Mouse (Mus musculus) lung, postnatal 10 days (tissue): ENCODE measurements around the gene Tubgcp6.
A peak's percentile ranks its signal among the peaks of the same experiment; 100 is the strongest.

Source experiments
- DNase-seq: peaks from one replicate; pipeline ENCODE4 v3.0.0; 2021

The Tubgcp6 gene

GRCm38 (mm10) chr15:89122649-89123366 lies at the start of gene Tubgcp6:
Gene Tubgcp6 (minus strand): TSS chr15:89123112.
- DNase-seq: peak; percentile 97

- DNase-seq: no peak
These were observed 49.5 kb upstream of the Tubgcp6 start for GRCm38 (mm10) chr15:89172276-89172935.

GRCm38 (mm10) chr15:89171526-89172051 lies 48.7 kb upstream of the Tubgcp6 start:
- DNase-seq: no peak

GRCm38 (mm10) chr15:89170102-89170501 lies 47.2 kb upstream of the Tubgcp6 start:
- DNase-seq: peak; percentile 62

GRCm38 (mm10) chr15:89169431-89169830 lies 46.5 kb upstream of the Tubgcp6 start:
- DNase-seq: peak; percentile 94

- DNase-seq: no peak
These were observed 46.0 kb upstream of the Tubgcp6 start for GRCm38 (mm10) chr15:89168922-89169321.

GRCm38 (mm10) chr15:89165478-89165877 lies 42.6 kb upstream of the Tubgcp6 start:
- no peak for DNase-seq

GRCm38 (mm10) chr15:89161397-89161796 lies 38.5 kb upstream of the Tubgcp6 start:
- peak; percentile 52 for DNase-seq

GRCm38 (mm10) chr15:89158516-89158915 lies 35.6 kb upstream of the Tubgcp6 start:
- no peak for DNase-seq

GRCm38 (mm10) chr15:89157954-89158353 lies 35.0 kb upstream of the Tubgcp6 start:
- peak; percentile 84 for DNase-seq

GRCm38 (mm10) chr15:89152312-89152711 lies 29.4 kb upstream of the Tubgcp6 start:
- DNase-seq: no peak

GRCm38 (mm10) chr15:89150041-89150390 lies 27.1 kb upstream of the Tubgcp6 start:
- peak; percentile 44 for DNase-seq

GRCm38 (mm10) chr15:89149271-89150040 lies 26.5 kb upstream of the Tubgcp6 start, which contains the start of gene Mapk11:
Gene Mapk11 (minus strand): TSS chr15:89149628.
- peak; percentile 51 for DNase-seq

GRCm38 (mm10) chr15:89148496-89149270 lies 25.8 kb upstream of the Tubgcp6 start:
- DNase-seq: peak; percentile 35

- DNase-seq: no peak
These were observed 25.0 kb upstream of the Tubgcp6 start for GRCm38 (mm10) chr15:89147895-89148294.

- DNase-seq: no peak
These were observed 24.5 kb upstream of the Tubgcp6 start for GRCm38 (mm10) chr15:89147456-89147855.

GRCm38 (mm10) chr15:89147024-89147423 lies 24.1 kb upstream of the Tubgcp6 start:
- no peak for DNase-seq

- peak; percentile 74 for DNase-seq
These were observed 23.6 kb upstream of the Tubgcp6 start for GRCm38 (mm10) chr15:89146537-89146936.

GRCm38 (mm10) chr15:89145813-89146350 lies 23.0 kb upstream of the Tubgcp6 start:
- no peak for DNase-seq

GRCm38 (mm10) chr15:89144965-89145364 lies 22.1 kb upstream of the Tubgcp6 start:
- no peak for DNase-seq

- no peak for DNase-seq
These were observed 20.2 kb upstream of the Tubgcp6 start for GRCm38 (mm10) chr15:89143134-89143533.

- no peak for DNase-seq
These were observed 19.0 kb upstream of the Tubgcp6 start for GRCm38 (mm10) chr15:89141905-89142304.
